Mouse (Mus musculus): ENCODE measurements around the gene Epor. TPM values are rescaled to one million over a fixed set of nuclear protein-coding genes. Genes with fewer than 3 reads are reported as not detected.

Gene Epor
- polyA plus RNA-seq, 1 experiment from 2014 or later: 15.2 TPM

DNA sequence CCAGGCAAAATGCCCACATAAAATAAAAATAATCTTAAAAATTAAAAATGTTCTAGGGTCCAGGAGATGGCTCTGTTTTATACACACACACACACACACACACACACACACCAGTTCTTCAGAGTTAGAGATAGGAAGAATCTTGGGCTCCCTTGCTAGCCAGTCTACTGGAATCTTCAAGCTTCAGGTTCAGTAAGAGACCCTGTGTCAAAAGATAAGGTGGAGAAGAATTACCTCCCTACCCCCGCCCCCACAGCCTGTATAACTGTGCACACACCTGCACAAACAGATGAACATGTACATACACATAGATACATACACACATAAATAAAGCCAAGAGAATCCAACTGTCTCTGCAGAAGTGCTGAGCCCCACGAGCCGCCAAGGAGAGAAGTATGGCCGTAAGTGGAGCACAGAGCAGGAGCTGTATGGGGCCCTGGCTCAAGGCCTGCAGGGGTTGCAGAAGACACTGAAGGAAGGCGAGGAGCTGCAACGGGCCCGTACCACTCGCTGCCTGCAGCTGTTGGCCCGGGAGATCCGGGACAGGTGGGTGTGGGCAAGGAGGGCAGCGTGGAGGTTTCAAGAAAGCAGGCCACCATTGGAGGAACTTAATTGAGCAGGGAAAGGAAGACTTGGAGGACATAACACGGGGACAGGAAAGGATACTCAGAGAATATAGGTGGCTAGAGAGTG, 30.7 kb downstream of the Epor start:
- peaks cover 22% of the 10 kb centered on the region for H3K4me1 ChIP-seq
- H3K4me2 ChIP-seq: 0 out of 2 replicates have a peak overlapping the region, but pooled peaks have one; percentile 27
- ATAC-seq (replicated peaks; ENCODE audit: low FRiP score): no peak
- H3K27me3 ChIP-seq: no peaks in the 10 kb centered on the region
- WGBS: 60% methylated on average over 12 of the region's 12 CpGs
- no peaks in the 10 kb centered on the region for H3K36me3 ChIP-seq
- no peak overlapping the region for H3K27ac ChIP-seq
- H3K9ac ChIP-seq: no peak overlapping the region
- H3K4me3 ChIP-seq (replicated peaks): no peak overlapping the region
- no peaks in the 10 kb centered on the region for H3K9me3 ChIP-seq (replicated peaks)

DNA sequence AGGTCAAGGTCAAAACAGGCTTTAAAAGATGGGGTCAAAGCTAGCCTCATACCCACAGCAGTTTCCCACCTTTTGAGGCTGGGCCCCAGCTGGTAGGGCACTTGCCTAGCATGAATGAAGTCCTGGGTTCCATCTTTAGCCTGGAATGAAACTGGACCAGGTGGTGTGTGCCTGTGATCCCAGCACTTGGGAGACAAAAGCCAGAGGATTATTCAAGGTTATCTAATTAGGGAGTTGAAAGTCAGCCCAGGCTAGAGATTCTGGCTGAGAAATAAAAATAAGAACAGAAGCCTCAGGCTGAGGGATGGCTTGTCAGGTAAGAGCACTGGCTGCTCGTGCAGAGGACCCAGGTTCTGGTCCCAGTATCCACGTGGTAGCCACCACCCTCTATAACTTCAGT, 31.3 kb downstream of the Epor start:
- WGBS: 71% methylated on average over 2 of the region's 2 CpGs
- Histone ChIP-seq H3K36me3 (no peaks in the 10 kb centered on the region), H3K4me1 (peaks cover 17% of the 10 kb centered on the region), H3K27me3 (no peaks in the 10 kb centered on the region), H3K9ac (no peak overlapping the region), H3K9me3 (replicated peaks) (no peaks in the 10 kb centered on the region), H3K4me2 (no peak overlapping the region), H3K27ac (no peak overlapping the region), H3K4me3 (replicated peaks) (no peak overlapping the region)
- no peak for ATAC-seq (replicated peaks; ENCODE audit: low FRiP score)

DNA sequence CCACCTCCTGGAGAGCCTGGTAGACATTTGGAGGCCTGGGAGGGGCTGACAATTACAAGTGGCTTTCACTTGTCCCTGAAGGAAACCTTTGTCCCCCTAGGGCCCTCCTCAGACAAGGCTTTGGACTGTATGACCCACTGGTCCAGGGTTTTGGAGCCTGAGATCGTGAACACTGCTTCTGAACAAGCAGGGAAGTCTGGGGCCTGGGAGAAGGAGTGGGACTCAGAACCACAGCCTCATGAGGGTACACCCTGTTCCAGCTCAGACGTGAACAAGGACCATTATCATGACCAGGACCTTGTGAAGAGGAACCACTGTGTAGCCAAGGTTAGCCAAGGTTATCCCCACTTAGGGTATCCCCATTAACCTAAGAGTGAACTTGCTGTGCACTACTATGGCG, 34.1 kb downstream of the Epor start:
- no peaks in the 10 kb centered on the region for H3K27me3 ChIP-seq
- H3K9ac ChIP-seq: no peak overlapping the region
- WGBS: 80% methylated on average over 3 of the region's 3 CpGs
- H3K27ac ChIP-seq: no peak overlapping the region
- no peak overlapping the region for H3K4me3 ChIP-seq (replicated peaks)
- H3K4me2 ChIP-seq: no peak overlapping the region
- H3K36me3 ChIP-seq: peaks cover 13% of the 10 kb centered on the region
- peaks cover 27% of the 10 kb centered on the region for H3K4me1 ChIP-seq
- ATAC-seq (replicated peaks; ENCODE audit: low FRiP score): no peak
- H3K9me3 ChIP-seq (replicated peaks): no peaks in the 10 kb centered on the region

DNA sequence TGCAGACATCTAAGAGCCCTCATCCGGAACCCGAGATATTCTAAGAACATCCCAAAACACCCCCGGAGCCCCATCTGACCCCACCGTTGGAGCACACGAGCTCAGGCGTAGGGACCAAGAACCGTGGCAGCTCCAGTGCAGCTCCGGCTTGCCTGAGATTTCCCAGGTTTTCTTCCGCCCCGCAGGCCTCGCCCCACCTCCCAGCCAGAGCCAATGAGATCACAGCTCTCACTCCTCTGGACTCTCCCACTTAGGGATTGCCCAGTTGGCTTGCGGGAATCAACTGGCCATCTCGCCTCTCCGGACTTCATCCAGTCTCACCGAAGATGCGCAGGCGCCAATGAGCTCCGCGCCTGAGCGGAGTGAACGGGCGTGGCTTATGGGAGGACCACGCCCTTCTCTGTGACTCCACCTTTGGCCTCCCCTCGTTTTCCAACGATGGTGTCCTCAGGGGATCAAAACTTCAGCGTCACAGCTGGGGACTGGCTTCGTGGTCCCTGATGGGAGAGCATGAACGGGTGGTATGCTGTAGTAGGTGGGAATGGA, 36.0 kb downstream of the Epor start, which contains the start of the genes Ccdc159 and Tmem205:
Gene Ccdc159 (plus strand): TSS at position 264 of the 546 bp plus-strand sequence.
Gene Tmem205 (minus strand): TSS at position 349 of the 546 bp plus-strand sequence.
- peak within 1 kb of the TSS; percentile 62 for H3K4me3 ChIP-seq (replicated peaks)
- H3K36me3 ChIP-seq: peaks cover 19% of the 10 kb centered on the region
- WGBS: under 1% methylated on average over 28 of the region's 28 CpGs
- ATAC-seq (replicated peaks; ENCODE audit: low FRiP score): peak; percentile 97
- H3K4me1 ChIP-seq: peaks cover 29% of the 10 kb centered on the region
- H3K27ac ChIP-seq: peak within 1 kb of the TSS; percentile 79
- H3K9me3 ChIP-seq (replicated peaks): no peaks in the 10 kb centered on the region
- H3K9ac ChIP-seq: peak within 1 kb of the TSS; percentile 65
- peak within 1 kb of the TSS; percentile 73 for H3K4me2 ChIP-seq
- H3K27me3 ChIP-seq: no peaks in the 10 kb centered on the region

DNA sequence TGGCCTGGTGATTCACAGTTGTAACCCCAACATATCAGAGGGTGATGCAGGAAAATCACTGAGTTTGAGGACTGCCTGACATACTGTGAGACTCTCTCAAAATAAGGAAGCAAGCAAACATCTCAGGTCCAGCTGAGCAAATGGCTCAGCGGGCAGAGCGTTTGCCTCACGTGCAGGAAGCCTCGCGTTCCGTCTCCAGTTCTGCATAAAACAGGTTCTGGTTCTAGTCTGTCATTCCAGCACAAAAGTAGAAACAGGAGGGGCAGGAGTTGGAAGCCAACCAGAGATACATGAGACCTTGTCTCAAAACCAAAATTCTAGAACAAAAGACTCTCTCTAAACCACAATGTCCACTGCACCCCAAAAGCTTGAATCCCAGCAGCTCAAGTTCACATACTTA, 36.5 kb downstream of the Epor start:
- no peak for ATAC-seq (replicated peaks; ENCODE audit: low FRiP score)

DNA sequence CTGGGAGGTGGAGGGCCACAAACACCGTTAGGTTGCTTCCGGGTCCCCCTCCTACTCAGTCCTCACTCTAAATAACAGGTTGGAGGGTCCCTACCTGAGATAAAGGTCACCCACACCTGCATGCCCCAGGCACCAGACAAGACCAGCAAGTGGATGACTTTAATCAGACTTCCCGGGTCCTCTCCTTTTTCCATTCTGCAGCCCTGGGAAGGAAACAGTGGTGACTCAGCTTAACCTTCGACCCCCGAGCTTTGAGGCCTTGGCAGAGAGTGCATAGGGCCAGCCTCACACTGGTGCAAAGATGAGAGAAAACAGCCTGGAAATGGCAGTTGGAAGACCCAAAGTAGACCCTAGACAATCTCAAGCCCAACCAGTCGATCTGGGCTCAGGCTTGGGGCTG, 37.2 kb downstream of the Epor start:
- no peaks in the 10 kb centered on the region for H3K9me3 ChIP-seq (replicated peaks)
- H3K27me3 ChIP-seq: no peaks in the 10 kb centered on the region
- no peak for ATAC-seq (replicated peaks; ENCODE audit: low FRiP score)
- 0 out of 2 replicates have a peak overlapping the region, but pooled peaks have one; percentile 79 for H3K27ac ChIP-seq
- peaks cover 19% of the 10 kb centered on the region for H3K36me3 ChIP-seq
- H3K4me3 ChIP-seq (replicated peaks): peak overlapping the region; percentile 62
- 77% methylated on average over 6 of the region's 6 CpGs for WGBS
- no peak overlapping the region for H3K9ac ChIP-seq
- H3K4me2 ChIP-seq: peak overlapping the region; percentile 73
- H3K4me1 ChIP-seq: peaks cover 29% of the 10 kb centered on the region

More for the DNA sequence above, 36.5 kb downstream of the Epor start:
- Histone ChIP-seq H3K9ac (peak overlapping the region; percentile 65), H3K9me3 (replicated peaks) (no peaks in the 10 kb centered on the region), H3K27ac (peak overlapping the region; percentile 79), H3K36me3 (peaks cover 19% of the 10 kb centered on the region), H3K27me3 (no peaks in the 10 kb centered on the region), H3K4me3 (replicated peaks) (peak overlapping the region; percentile 62), H3K4me2 (peak overlapping the region; percentile 73), H3K4me1 (peaks cover 29% of the 10 kb centered on the region)
- WGBS: under 1% methylated on average over 6 of the region's 6 CpGs

DNA sequence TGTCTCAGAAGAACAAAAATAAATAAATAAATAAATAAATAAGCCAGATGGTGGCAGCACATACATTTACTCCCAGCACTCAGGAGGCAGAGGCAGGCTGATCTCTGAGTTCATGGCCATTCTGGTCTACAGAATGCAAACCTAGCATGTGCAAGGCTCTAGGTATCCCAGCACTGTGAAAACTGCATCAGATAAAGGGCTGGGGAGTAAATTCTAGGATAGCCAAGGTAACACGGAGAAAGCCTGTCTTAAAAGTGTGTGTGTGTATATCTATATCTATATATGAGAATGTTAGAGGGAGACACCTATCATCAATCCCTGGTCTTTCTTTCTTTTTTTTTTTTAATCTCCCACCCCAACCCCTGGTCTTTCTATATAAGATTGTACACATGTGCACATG, 37.8 kb downstream of the Epor start:
- Histone ChIP-seq H3K4me1 (peaks cover 29% of the 10 kb centered on the region), H3K36me3 (peaks cover 19% of the 10 kb centered on the region), H3K9me3 (replicated peaks) (no peaks in the 10 kb centered on the region), H3K4me3 (replicated peaks) (no peak overlapping the region), H3K9ac (no peak overlapping the region), H3K4me2 (no peak overlapping the region), H3K27ac (no peak overlapping the region), H3K27me3 (no peaks in the 10 kb centered on the region)
- ATAC-seq (replicated peaks; ENCODE audit: low FRiP score): no peak
- WGBS: 100% methylated on average over 1 of the region's 1 CpGs

DNA sequence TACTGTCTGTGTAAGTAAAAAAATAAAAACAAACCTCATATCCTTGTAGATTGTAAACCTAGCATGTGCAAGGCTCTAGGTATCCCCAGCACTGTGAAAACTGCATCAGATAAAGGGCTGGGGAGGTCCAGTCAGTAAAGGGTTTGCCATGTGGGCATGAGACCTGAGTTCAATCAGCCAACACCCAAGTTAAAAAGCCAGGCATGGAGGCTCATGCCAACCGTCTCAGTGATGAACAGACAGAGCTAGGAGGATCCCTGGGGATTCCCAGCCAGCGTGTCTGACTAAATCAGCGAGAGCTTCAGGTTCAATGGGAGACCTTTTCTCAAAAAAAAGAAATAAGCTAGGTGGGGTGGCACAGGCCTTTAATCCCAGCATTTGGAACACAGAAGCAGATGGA, 38.3 kb downstream of the Epor start:
- ATAC-seq (replicated peaks; ENCODE audit: low FRiP score): no peak
- Histone ChIP-seq H3K9ac (no peak overlapping the region), H3K4me1 (peaks cover 29% of the 10 kb centered on the region), H3K27me3 (no peaks in the 10 kb centered on the region), H3K9me3 (replicated peaks) (no peaks in the 10 kb centered on the region), H3K4me3 (replicated peaks) (no peak overlapping the region), H3K36me3 (peaks cover 19% of the 10 kb centered on the region), H3K27ac (no peak overlapping the region), H3K4me2 (no peak overlapping the region)
- 95% methylated on average over 3 of the region's 3 CpGs for WGBS

DNA sequence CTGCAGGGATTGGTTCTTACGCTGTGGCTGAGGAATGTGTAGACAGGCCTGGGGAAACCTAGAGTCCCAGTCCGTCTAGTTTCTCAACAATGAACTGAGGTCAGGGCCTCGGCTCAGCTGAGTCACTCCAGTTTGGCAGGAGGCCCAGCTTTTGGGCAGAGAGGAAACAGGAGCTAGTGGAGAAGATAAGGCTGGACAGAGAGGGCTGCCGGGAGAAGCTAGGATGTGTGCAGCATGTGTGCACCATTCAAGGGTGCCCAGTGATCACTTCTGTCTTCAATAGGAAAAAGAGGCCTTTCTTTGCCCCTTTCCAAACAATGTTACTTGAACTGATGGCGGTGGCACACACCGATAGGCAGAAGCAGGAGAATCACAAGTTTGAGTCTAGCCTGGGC, 39.2 kb downstream of the Epor start:
- Histone ChIP-seq H3K9ac (no peak overlapping the region), H3K36me3 (peaks cover 19% of the 10 kb centered on the region), H3K4me1 (peaks cover 29% of the 10 kb centered on the region), H3K9me3 (replicated peaks) (no peaks in the 10 kb centered on the region), H3K4me2 (no peak overlapping the region), H3K27ac (peak overlapping the region; percentile 71), H3K27me3 (no peaks in the 10 kb centered on the region), H3K4me3 (replicated peaks) (no peak overlapping the region)
- ATAC-seq (replicated peaks; ENCODE audit: low FRiP score): peak; percentile 16; the same call in 1 of the 2 replicates
- 50% methylated on average over 6 of the region's 6 CpGs for WGBS

DNA sequence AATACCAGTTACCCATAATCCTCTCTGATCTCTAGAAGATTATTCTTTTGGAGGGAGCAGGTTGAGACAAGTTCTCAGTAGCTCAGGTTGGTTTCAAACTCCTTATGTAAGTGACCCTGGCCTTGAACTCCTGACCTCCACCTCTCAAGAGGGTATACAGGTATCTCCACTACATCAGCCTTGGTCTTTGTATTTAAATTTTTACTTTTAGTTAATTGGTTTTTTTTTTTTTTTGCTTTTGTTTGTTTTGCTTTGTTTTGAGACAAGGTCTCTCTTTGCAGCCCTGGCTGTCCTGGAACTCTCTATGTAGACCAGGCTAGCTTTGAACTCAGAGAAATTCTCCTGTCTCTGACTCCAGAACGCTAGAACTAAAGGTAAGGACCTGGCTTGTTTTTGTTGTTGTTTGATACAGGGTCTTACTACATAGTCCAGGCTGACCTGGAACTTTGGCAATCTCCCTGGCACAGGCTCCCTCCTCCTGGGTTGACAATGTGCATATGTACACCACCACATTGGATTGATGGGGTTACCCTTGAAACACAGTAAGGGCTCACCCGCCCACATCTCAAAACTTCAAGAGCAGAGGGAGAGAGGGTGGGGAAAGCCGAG, 39.7 kb downstream of the Epor start:
- H3K9ac ChIP-seq: no peak overlapping the region
- no peak overlapping the region for H3K4me3 ChIP-seq (replicated peaks)
- no peak for ATAC-seq (replicated peaks; ENCODE audit: low FRiP score)
- no peaks in the 10 kb centered on the region for H3K27me3 ChIP-seq
- H3K9me3 ChIP-seq (replicated peaks): no peaks in the 10 kb centered on the region
- H3K27ac ChIP-seq: peak overlapping the region; percentile 71; the same call in 1 of the 2 replicates
- 51% methylated on average over 3 of the region's 3 CpGs for WGBS
- peaks cover 29% of the 10 kb centered on the region for H3K4me1 ChIP-seq
- no peak overlapping the region for H3K4me2 ChIP-seq
- H3K36me3 ChIP-seq: peaks cover 19% of the 10 kb centered on the region

DNA sequence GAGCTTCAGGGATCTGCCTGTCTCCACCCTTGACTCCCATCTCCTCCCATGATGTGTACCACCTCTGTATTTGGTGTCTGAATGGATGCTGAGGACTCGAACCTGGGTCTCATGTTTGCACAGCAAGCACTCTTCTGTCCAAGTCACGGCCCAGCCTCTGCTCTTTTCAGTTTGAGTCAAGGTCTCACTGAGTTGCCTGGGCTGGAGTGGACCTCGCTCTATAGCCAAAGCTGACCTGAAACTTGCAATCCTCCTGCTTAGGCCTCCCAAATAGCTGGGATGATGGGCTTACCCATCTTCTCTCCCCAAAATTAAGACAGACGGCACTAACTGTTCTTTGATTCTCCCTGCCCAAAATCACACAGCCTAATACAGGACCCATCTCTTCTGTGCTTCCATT, 40.3 kb downstream of the Epor start:
- Histone ChIP-seq H3K4me1 (peaks cover 34% of the 10 kb centered on the region), H3K27me3 (no peaks in the 10 kb centered on the region), H3K27ac (0 out of 2 replicates have a peak overlapping the region, but pooled peaks have one; percentile 71), H3K4me2 (no peak overlapping the region), H3K9ac (no peak overlapping the region), H3K9me3 (replicated peaks) (no peaks in the 10 kb centered on the region), H3K36me3 (peaks cover 19% of the 10 kb centered on the region), H3K4me3 (replicated peaks) (no peak overlapping the region)
- no peak for ATAC-seq (replicated peaks; ENCODE audit: low FRiP score)
- 91% methylated on average over 4 of the region's 4 CpGs for WGBS

DNA sequence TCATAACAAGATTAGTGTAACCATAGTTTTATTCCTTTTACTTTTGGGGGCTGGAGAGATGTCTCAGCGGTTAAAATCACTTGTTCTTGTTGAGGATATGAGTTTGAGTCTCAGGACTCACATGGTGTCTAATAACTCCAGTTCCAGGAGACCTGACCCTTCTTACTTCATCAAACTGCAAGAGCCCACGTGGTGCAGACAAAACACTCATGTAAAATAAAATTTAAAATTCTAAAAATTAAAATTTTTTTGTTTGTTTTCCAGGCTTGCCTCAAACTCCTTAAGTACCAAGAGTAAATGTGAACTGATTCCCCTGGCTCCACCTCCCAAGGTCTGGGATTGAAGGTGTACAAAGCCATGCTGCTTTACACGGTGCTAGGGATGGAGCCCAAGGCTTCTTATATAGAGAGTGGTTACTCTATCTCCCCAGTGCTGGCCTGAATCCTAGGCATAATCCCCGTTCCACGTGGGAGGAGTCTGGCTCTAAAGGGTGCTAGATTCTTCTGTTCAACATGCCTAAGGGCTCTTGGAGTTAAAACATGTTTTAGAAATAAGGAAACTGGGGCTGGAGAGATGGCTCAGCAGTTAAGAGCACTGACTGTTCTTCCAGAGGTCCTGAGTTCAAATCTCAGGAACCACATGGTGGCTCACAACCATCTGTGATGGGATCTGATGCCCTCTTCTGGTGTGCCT, 44.5 kb downstream of the Epor start:
- Histone ChIP-seq H3K9me3 (replicated peaks) (no peaks in the 10 kb centered on the region), H3K4me3 (replicated peaks) (peak overlapping the region; percentile 66), H3K9ac (no peak overlapping the region), H3K27ac (no peak overlapping the region), H3K36me3 (peaks cover 5% of the 10 kb centered on the region; the same call in 1 of the 2 replicates), H3K4me1 (peaks cover 22% of the 10 kb centered on the region), H3K27me3 (peaks cover 21% of the 10 kb centered on the region; the same call in 1 of the 2 replicates), H3K4me2 (peak overlapping the region; percentile 92)
- 23% methylated on average over 5 of the region's 5 CpGs for WGBS
- ATAC-seq (replicated peaks; ENCODE audit: low FRiP score): no peak

Measured in kidney, embryonic 15.5 days (tissue).